Mouse (Mus musculus) bone marrow, adult 2 months (tissue): ENCODE measurements around the gene Ergic1. TPM values are rescaled to one million over a fixed set of nuclear protein-coding genes. Genes with fewer than 3 reads are reported as not detected.

Source experiments
- H3K27ac ChIP-seq: fragments of 200-500 bp; 2 replicates; pipeline ENCODE4 v1.5.1; 2012; ENCODE audit warnings: low read depth, mild to moderate bottlenecking, control low read depth, inconsistent platforms, low read length; ENCODE audit not compliant: control insufficient read depth, poor library complexity, insufficient read depth
- H3K4me1 ChIP-seq: fragments of 200-500 bp; 2 replicates; pipeline ENCODE4 v1.6.1; 2011; ENCODE audit warnings: low read length; ENCODE audit not compliant: control insufficient read depth, insufficient read depth
- H3K4me3 ChIP-seq: fragments of 200-500 bp; replicated peaks from 2 replicates; pipeline ENCODE3; 2011; ENCODE audit warnings: mild to moderate bottlenecking, low read depth, low read length, control low read depth; ENCODE audit not compliant: control insufficient read depth
- CTCF ChIP-seq: fragments of 200-500 bp; IDR thresholded peaks from 2 replicates; pipeline ENCODE4 v1.5.1; 2011; ENCODE audit warnings: low read length, control low read depth; ENCODE audit not compliant: control insufficient read depth, insufficient read depth
- POLR2A ChIP-seq: fragments of 200-500 bp; IDR thresholded peaks from 2 replicates; pipeline ENCODE4 v1.6.1; 2011; ENCODE audit warnings: low read depth, mild to moderate bottlenecking, control low read depth, low read length, borderline replicate concordance; ENCODE audit not compliant: control insufficient read depth
- WGBS: fragments of 180-500 bp; shearing (Covaris S2); methylation state at CpG from one replicate; pipeline ENCODE4 v1.1.7; 2018; 5-methylcytosine and 5-hydroxymethylcytosine counted together
- polyA plus RNA-seq: library from polyadenylated mRNA; stranded (reverse); fragments of >200 nt; gene quantifications from 2 replicates; pipeline ENCODE4 v1.2.4, GENCODE M21; 2011; ENCODE audit warnings: low replicate concordance; ENCODE audit not compliant: missing spikeins, insufficient read depth, insufficient read length

The Ergic1 gene
- polyA plus RNA-seq, 1 experiment = 23.4 TPM

DNA sequence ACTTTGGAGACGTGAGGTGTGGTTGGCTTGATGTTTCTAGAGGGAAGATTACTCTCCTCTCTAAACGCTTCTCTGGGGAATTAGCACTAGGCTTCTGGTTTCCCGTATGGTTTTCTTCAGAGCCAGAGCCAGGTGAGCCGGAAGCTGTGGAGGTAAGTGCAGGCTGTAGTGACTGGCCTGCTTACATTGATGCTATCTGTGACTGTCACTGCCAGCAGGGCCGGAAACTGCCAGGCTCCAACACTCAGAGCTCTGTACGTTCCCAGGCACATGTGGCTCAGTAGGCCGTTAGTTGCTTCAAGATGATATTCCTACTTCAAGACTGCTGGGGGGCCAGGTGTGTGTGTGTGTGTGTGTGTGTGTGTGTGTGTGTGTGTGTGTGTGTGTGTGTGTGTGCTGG, 32.9 kb downstream of the Ergic1 start:
- H3K27ac ChIP-seq = no peak overlapping the region
- TF ChIP-seq POLR2A (no peak), CTCF (no peak)
- H3K4me3 ChIP-seq = no peak overlapping the region
- 79% methylated on average over 7 of the region's 7 CpGs for WGBS
- H3K4me1 ChIP-seq = no peaks in the 10 kb centered on the region; the same call in 1 of the 2 replicates

DNA sequence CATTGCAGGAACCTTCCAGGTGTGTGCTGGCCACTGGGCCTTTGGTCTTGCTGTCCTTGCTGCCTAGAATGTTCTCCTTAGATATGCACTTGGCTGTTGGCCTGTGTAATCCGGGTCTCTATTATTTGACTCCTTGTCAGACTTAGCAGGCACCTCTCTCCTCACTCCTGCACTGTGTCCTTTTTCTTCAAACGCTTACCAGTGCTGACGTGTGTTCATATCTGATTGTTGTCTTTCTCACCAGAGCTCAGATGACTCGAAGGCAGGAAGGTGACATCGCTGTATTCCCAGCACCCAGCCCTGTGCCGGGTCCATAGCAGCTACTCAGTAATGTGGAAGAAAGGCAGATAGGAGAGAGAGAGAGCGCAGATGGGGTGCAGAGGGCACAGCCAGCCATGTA, 33.7 kb downstream of the Ergic1 start:
- Histone ChIP-seq H3K4me1 (peaks cover 1% of the 10 kb centered on the region), H3K4me3 (no peak overlapping the region), H3K27ac (no peak overlapping the region)
- 64% methylated on average over 7 of the region's 7 CpGs for WGBS
- TF ChIP-seq CTCF (no peak), POLR2A (no peak)

DNA sequence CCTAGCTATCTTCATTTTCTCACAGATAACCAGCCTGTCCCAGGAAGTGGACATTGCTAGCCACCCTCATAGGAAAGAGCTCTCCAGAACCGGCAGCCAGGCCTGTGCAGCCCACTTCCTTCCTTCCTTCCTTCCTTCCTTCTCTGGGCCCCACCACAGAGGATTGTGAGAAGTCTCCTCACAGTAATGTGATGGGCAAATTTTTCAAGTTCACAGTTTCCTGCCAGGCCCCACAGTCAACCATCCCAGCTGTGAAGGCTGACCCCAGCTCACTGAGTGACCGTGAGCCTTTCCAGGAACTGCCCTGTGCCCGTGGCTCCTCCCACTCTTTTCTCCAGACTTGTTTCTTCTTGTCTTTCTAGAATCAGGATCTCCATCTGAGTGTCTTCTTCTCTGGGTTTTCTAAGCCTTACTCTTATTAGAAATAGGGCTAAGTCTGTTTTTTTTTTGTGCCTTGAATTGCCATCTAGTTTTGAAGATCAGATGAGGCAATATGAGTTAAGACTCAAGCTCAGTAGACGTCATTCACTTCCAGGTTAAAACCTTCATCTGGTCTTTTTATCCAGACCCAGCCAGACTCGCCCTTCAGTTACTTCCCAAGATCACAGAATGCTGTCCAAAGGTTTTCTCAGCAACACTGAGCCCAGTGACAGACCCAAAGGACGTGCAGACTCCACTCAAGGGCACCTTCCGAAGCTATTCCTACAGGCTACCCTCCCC, 34.3 kb downstream of the Ergic1 start:
- TF ChIP-seq CTCF = no peak
- no peak for TF ChIP-seq POLR2A
- no peak overlapping the region for H3K27ac ChIP-seq
- WGBS = 45% methylated on average over 7 of the region's 7 CpGs

DNA sequence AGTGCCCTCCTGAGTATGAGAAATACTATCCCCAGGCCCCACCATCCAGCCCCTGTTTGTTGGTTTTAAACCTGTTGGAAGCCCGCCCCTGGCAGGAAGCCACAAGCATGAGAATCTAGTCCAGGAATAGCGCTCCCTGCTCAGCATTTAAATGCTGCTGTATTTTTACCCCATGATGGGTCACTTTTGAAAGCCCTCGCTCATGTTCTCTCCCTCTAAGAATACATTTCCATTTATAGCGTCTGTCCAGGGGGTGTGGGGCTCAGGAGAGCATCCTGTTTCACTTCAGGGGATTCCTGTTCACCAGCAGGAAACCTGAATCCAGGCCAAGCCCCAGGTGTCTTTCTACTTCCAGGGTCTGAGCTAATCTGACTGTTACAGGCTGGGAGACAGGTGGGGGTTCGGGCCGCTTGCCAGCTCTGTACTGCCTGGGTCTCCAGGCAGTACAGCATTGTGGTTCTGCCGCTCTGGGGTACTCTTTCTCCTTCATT, 34.9 kb downstream of the Ergic1 start:
- Histone ChIP-seq H3K27ac (no peak overlapping the region), H3K4me3 (no peak overlapping the region), H3K4me1 (peaks cover 5% of the 10 kb centered on the region)
- WGBS = 57% methylated on average over 7 of the region's 7 CpGs
- no peak for TF ChIP-seq POLR2A
- TF ChIP-seq CTCF = no peak

More for the DNA sequence above, 34.3 kb downstream of the Ergic1 start:
- H3K4me3 ChIP-seq = no peak overlapping the region
- H3K4me1 ChIP-seq = peaks cover 1% of the 10 kb centered on the region

DNA sequence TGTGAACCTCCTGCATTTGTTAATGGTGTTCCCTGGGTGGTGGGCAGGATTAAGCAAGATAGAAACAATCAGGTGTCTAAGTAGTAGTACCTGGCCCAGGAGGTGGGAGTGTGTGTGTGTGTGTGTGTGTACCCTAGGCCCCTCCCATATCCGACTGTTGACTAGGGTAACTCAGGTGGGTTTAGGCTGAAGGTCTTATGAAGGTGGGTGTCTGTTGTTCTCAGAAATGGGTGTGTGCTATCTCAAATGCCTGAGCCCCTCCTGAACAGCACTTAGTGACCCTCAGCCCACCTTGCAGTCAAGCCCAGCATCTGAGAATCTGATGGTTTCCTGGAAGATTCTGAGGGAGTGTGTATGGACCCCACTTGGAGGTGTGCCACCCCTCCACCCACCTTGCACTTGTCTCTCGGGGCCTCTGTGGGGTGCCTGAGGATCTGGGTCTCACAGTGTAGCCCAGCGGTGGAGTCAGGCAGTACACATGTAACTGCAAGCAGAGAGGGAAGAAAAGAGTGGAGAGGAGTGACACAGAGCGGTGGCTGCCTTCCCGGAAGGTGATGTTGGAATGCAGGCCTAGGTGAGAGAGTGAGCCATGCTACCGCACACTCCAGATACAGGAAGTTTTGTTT, 35.7 kb downstream of the Ergic1 start:
- H3K27ac ChIP-seq = no peak overlapping the region
- H3K4me1 ChIP-seq = peaks cover 10% of the 10 kb centered on the region
- WGBS = 88% methylated on average over 6 of the region's 6 CpGs
- TF ChIP-seq CTCF (no peak), POLR2A (no peak)
- H3K4me3 ChIP-seq = no peak overlapping the region

DNA sequence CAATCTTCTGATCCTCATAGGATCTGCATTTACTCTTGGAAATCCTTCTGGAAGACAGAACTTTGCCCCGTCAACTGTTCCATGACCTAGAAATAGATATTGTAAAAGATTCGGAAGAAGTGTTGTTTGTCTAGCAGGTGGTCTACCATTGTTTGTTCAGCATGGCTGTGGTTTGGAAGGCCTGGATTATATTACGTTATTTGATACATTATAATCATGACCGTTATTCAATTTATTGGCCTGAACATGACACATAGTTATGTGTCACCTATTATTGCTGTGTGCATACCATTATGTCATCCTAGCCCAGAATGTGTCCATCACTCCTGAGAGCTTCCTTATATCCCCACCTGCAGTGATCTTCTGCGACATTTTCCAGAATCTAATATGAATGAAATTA, 37.6 kb downstream of the Ergic1 start:
- H3K4me1 ChIP-seq = peaks cover 10% of the 10 kb centered on the region
- H3K27ac ChIP-seq = no peak overlapping the region
- no peak for TF ChIP-seq CTCF
- TF ChIP-seq POLR2A = no peak
- 86% methylated on average over 5 of the region's 5 CpGs for WGBS
- no peak overlapping the region for H3K4me3 ChIP-seq

DNA sequence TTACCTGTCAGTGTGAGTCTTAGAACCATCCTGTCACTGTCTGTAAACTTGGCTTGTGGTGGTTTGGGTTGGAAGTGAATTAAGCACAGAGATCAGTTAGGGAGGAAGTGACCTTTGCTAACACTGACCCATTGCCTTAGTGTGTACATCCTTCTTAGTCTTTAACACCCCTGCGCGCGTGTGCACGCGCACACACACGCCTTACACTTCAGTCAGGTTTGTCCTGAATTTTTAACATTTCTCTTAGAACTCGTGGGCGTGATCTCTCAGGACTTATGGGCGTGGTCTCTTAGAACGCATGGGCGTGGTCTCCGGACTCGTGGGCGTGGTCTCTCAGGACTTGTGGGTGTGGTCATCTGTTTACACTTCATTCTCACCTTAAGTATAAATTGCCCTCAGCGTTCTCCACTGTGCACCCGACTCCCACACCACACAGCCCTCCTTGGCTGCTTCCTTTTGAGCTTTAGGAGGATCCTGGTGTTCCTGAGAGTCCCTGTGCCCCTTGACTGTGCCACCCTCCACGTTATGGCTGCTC, 39.7 kb downstream of the Ergic1 start:
- WGBS = 78% methylated on average over 17 of the region's 17 CpGs
- Histone ChIP-seq H3K27ac (peak overlapping the region; percentile 1; the same call in 1 of the 2 replicates), H3K4me1 (peaks cover 10% of the 10 kb centered on the region), H3K4me3 (no peak overlapping the region)
- TF ChIP-seq POLR2A (no peak), CTCF (no peak)

DNA sequence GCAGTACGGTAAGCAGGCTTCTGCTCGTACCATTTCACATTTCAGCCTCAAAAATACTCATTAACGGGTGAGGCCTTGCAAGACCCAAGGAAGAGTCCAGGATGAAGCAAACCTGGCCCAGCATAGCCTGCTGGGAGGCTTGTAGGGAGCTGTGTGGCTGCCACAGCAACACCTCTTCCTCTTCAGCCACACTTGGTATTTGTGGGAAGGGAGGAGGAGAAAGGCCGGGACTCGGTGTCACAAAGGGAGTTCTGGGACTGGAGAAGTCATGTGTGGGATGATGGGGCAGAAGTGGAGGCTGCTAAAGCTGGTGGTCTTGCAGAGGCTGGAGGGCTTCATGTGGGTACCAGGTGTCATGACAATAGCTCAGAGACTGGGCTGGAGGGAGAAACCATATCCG, 40.2 kb downstream of the Ergic1 start:
- no peak overlapping the region for H3K4me3 ChIP-seq
- no peak for TF ChIP-seq POLR2A
- no peak for TF ChIP-seq CTCF
- WGBS = 54% methylated on average over 6 of the region's 6 CpGs
- peaks cover 10% of the 10 kb centered on the region for H3K4me1 ChIP-seq
- H3K27ac ChIP-seq = peak overlapping the region; percentile 1; the same call in 1 of the 2 replicates

DNA sequence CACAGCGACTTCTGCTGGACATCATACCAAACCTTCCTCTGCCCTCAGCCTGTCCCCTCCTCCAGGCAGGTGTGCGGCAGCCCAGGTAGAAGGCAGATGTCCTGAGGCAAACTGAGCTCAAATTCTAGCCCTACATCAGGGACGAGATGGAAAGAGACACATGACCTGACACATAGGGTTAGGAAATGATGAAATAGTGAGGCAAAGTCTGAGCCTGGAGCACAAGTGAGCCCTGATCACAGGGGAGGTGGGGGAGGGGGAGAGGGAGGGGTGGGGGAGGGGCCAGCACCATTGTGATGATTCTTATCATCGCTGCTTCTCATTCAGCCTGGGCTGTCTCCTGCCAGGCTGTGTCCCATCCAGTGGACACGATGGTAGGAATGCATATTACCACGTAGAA, 40.6 kb downstream of the Ergic1 start:
- no peak overlapping the region; the same call in 1 of the 2 replicates for H3K27ac ChIP-seq
- WGBS = 69% methylated on average over 6 of the region's 6 CpGs
- H3K4me3 ChIP-seq = no peak overlapping the region
- peaks cover 10% of the 10 kb centered on the region for H3K4me1 ChIP-seq
- TF ChIP-seq CTCF = no peak
- no peak for TF ChIP-seq POLR2A
